In genomic region chr6:97666818-97667629, GRCm38 (mm10) we compare ENCODE assay signal across 10 mouse cellular contexts. TPM values are rescaled to one million over a fixed set of nuclear protein-coding genes. Genes with fewer than 3 reads are reported as not detected.
A peak's percentile ranks its signal among the peaks of the same experiment; 100 is the strongest.
DNase-seq lines count a peak whose midpoint lies in the region; ATAC-seq and TF ChIP-seq lines count a peak whose summit lies in the region.
"Had no signal": no experiment of that assay in that cellular context is flagged by ENCODE, and none has a peak within 500 bp of the region (broad histone marks: within the 10 kb centered on the region; RNA-seq: fewer than 3 reads in every experiment).

No protein-coding gene starts in this region.

- no peaks in the 10 kb centered on the region for H3K27me3 ChIP-seq in embryonic facial prominence, embryonic 11.5 days (ENCODE audit: control insufficient read depth, insufficient read depth, low read length)
- H3K27me3 ChIP-seq in hindbrain, embryonic 13.5 days, result no peaks in the 10 kb centered on the region
- H3K27me3 ChIP-seq in midbrain, postnatal 0 days (ENCODE audit: insufficient read depth, low read length), result 0 out of 2 replicates have a peak, but pooled peaks cover 1% of the 10 kb centered on the region

- no peak for TF ChIP-seq CTCF in midbrain, postnatal 0 days (IDR thresholded peaks at IDR 0.05)

- H3K36me3 ChIP-seq in embryonic facial prominence, embryonic 11.5 days (replicated peaks; ENCODE audit: control insufficient read depth, insufficient read depth, low read depth, low read length), result no peaks in the 10 kb centered on the region
- H3K36me3 ChIP-seq in hindbrain, embryonic 13.5 days, result no peaks in the 10 kb centered on the region
- H3K36me3 ChIP-seq in midbrain, postnatal 0 days (ENCODE audit: insufficient read depth, low read length), result no peaks in the 10 kb centered on the region

- ATAC-seq in embryonic facial prominence, embryonic 11.5 days (replicated peaks; ENCODE audit: insufficient number of reproducible peaks, low FRiP score, low TSS enrichment, low read depth), result peak; percentile 90
- ATAC-seq in hindbrain, embryonic 13.5 days (ENCODE audit: low FRiP score), result peak; percentile 90
- no peak for ATAC-seq in midbrain, postnatal 0 days (ENCODE audit: low FRiP score)

- no peak overlapping the region for H3K9ac ChIP-seq in embryonic facial prominence, embryonic 11.5 days (replicated peaks; ENCODE audit: low read length)
- no peak overlapping the region for H3K9ac ChIP-seq in hindbrain, embryonic 13.5 days
- H3K9ac ChIP-seq in midbrain, postnatal 0 days (replicated peaks; ENCODE audit: low read length, poor library complexity, severe bottlenecking), result no peak overlapping the region
- H3K9ac ChIP-seq: lung, embryonic 14.5 days had no signal

- no peaks in the 10 kb centered on the region for H3K9me3 ChIP-seq in embryonic facial prominence, embryonic 11.5 days (replicated peaks; ENCODE audit: control insufficient read depth, low read length)
- H3K9me3 ChIP-seq in hindbrain, embryonic 13.5 days, result no peaks in the 10 kb centered on the region; the same call in 1 of the 2 replicates
- H3K9me3 ChIP-seq in midbrain, postnatal 0 days (ENCODE audit: low read length), result no peaks in the 10 kb centered on the region

- no peak overlapping the region for H3K4me2 ChIP-seq in embryonic facial prominence, embryonic 11.5 days (ENCODE audit: low read depth, low read length)
- 0 out of 2 replicates have a peak overlapping the region, but pooled peaks have one; percentile 1 for H3K4me2 ChIP-seq in hindbrain, embryonic 13.5 days
- no peak overlapping the region for H3K4me2 ChIP-seq in midbrain, postnatal 0 days (ENCODE audit: low read depth, low read length, poor library complexity, severe bottlenecking)
- H3K4me2 ChIP-seq: lung, embryonic 14.5 days had no signal

- DNase-seq in R1 (ENCODE audit: low read depth, low spot score), result peak; percentile 24
- peak; percentile 53 for DNase-seq in embryonic facial prominence, embryonic 11.5 days (ENCODE audit: low spot score)
- DNase-seq in midbrain, postnatal 0 days (ENCODE audit: low spot score), result peak; percentile 39
- no peak for DNase-seq in layer of hippocampus, postnatal 36 days
- DNase-seq in testis, postnatal 14 days (ENCODE audit: low spot score), result no peak
- no peak for DNase-seq in left cerebral cortex, adult 8-10 months (ENCODE audit: low spot score in 2 of 2)
- DNase-seq in urinary bladder, postnatal 4 days (ENCODE audit: low spot score in 2 of 2), result no peak
- DNase-seq: lung, embryonic 14.5 days had no signal

- no peak overlapping the region for H3K27ac ChIP-seq in embryonic facial prominence, embryonic 11.5 days (replicated peaks; ENCODE audit: low read depth, low read length)
- peak overlapping the region; percentile 86 for H3K27ac ChIP-seq in hindbrain, embryonic 13.5 days
- H3K27ac ChIP-seq in midbrain, postnatal 0 days (ENCODE audit: low read depth, low read length), result no peak overlapping the region

- 0 out of 2 replicates have a peak, but pooled peaks cover 3% of the 10 kb centered on the region for H3K4me1 ChIP-seq in embryonic facial prominence, embryonic 11.5 days (ENCODE audit: control insufficient read depth, insufficient read depth, low read length)
- peaks cover 17% of the 10 kb centered on the region for H3K4me1 ChIP-seq in hindbrain, embryonic 13.5 days (replicated peaks)
- no peaks in the 10 kb centered on the region for H3K4me1 ChIP-seq in midbrain, postnatal 0 days (ENCODE audit: insufficient read depth, low read length)

- 27% methylated on average over 5 of the region's 5 CpGs for WGBS in embryonic facial prominence, embryonic 11.5 days
- 6% methylated on average over 5 of the region's 5 CpGs for WGBS in hindbrain, embryonic 13.5 days
- 17% methylated on average over 5 of the region's 5 CpGs for WGBS in midbrain, postnatal 0 days

- no peak overlapping the region for H3K4me3 ChIP-seq in embryonic facial prominence, embryonic 11.5 days (ENCODE audit: low read depth, low read length)
- no peak overlapping the region for H3K4me3 ChIP-seq in hindbrain, embryonic 13.5 days
- H3K4me3 ChIP-seq in midbrain, postnatal 0 days (ENCODE audit: low read depth, low read length), result no peak overlapping the region

RNA-seq across cellular contexts. Expression of gene Frmd4b, which starts 49.7 kb away (rescaled TPM):
- 15.8 and 16.6 TPM in 2 replicates for polyA plus RNA-seq in embryonic facial prominence, embryonic 11.5 days (2014; fragmentation: Nextera tagmentation; extraction: Ambion mirVana)
- 31.4 and 31.7 TPM in 2 replicates for polyA plus RNA-seq in hindbrain, embryonic 13.5 days (2015; fragmentation: Nextera tagmentation; extraction: Ambion mirVana)
- 20.7 and 21.9 TPM in 2 replicates for total RNA-seq in midbrain, postnatal 0 days (2014; rRNA removed)
- 7.9 TPM in 2 replicates for polyA plus RNA-seq in midbrain, postnatal 0 days (2015; fragmentation: Nextera tagmentation; extraction: Ambion mirVana)
- 10 to 100 TPM; 26.3 to 33.5 TPM for total RNA-seq in layer of hippocampus, postnatal 36 days (2021)
- total RNA-seq in left cerebral cortex, adult 8-10 months (2022), result 10 to 100 TPM; 20.1 to 23.7 (median 22.7) TPM
- total RNA-seq: MEL had no signal

Comparison
In these comparisons a context has a peak if more than half of its experiments do, and no peak if none do; other contexts are left out.
1. DNase-seq: peak in R1 (single experiment), embryonic facial prominence, embryonic 11.5 days (single experiment) and midbrain, postnatal 0 days (single experiment); none in layer of hippocampus, postnatal 36 days (0 of 2), testis, postnatal 14 days (single experiment), left cerebral cortex, adult 8-10 months (0 of 2) and urinary bladder, postnatal 4 days (0 of 2).